In genomic region chr4:138304340-138305104, GRCm38 (mm10) we compare ENCODE assay signal across 8 mouse cellular contexts. TPM values are rescaled to one million over a fixed set of nuclear protein-coding genes. Genes with fewer than 3 reads are reported as not detected.
DNase-seq lines count a peak whose midpoint lies in the region; ATAC-seq and TF ChIP-seq lines count a peak whose summit lies in the region.

Gene Ddost (plus strand): TSS chr4:138304730.

- 0 out of 2 replicates have a peak, but pooled peaks have one; percentile 3 for TF ChIP-seq EP300 in liver, embryonic 14.5 days (IDR thresholded peaks at IDR 0.05; ENCODE audit: low read depth)
- TF ChIP-seq EP300 in stomach, postnatal 0 days (optimal IDR thresholded peaks at IDR 0.05), result no peak

- H3K9me3 ChIP-seq in forebrain, embryonic 10.5 days, result peaks cover 4% of the 10 kb centered on the region; the same call in 1 of the 2 replicates
- no peaks in the 10 kb centered on the region for H3K9me3 ChIP-seq in heart, embryonic 15.5 days (replicated peaks)
- H3K9me3 ChIP-seq in liver, embryonic 14.5 days (ENCODE audit: control insufficient read depth, low read length), result no peaks in the 10 kb centered on the region
- H3K9me3 ChIP-seq in neural tube, embryonic 11.5 days (ENCODE audit: control insufficient read depth, low read length), result no peaks in the 10 kb centered on the region
- no peaks in the 10 kb centered on the region for H3K9me3 ChIP-seq in stomach, postnatal 0 days (ENCODE audit: control insufficient read depth, low read length)

- H3K36me3 ChIP-seq in forebrain, embryonic 10.5 days (replicated peaks), result peaks cover 33% of the 10 kb centered on the region
- H3K36me3 ChIP-seq in heart, embryonic 15.5 days, result peaks cover 16% of the 10 kb centered on the region
- peaks cover 13% of the 10 kb centered on the region for H3K36me3 ChIP-seq in liver, embryonic 14.5 days (replicated peaks; ENCODE audit: control insufficient read depth, insufficient read depth, low read depth)
- peaks cover 5% of the 10 kb centered on the region; the same call in 1 of the 2 replicates for H3K36me3 ChIP-seq in neural tube, embryonic 11.5 days (ENCODE audit: control insufficient read depth, insufficient read depth, low read length)
- peaks cover 2% of the 10 kb centered on the region; the same call in 1 of the 2 replicates for H3K36me3 ChIP-seq in stomach, postnatal 0 days (ENCODE audit: control insufficient read depth, insufficient read depth, low read length)

- H3K4me1 ChIP-seq in forebrain, embryonic 10.5 days, result peaks cover 27% of the 10 kb centered on the region
- peaks cover 18% of the 10 kb centered on the region for H3K4me1 ChIP-seq in heart, embryonic 15.5 days (replicated peaks)
- peaks cover 4 to 17% of the 10 kb centered on the region in 2 experiments for H3K4me1 ChIP-seq in liver, embryonic 14.5 days (replicated peaks; ENCODE audit: control insufficient read depth in 2 of 2, insufficient read depth in 2 of 2, low read length in 1 of 2)
- H3K4me1 ChIP-seq in neural tube, embryonic 11.5 days (ENCODE audit: control insufficient read depth, insufficient read depth, low read length), result peaks cover 14% of the 10 kb centered on the region
- 0 out of 2 replicates have a peak, but pooled peaks cover 4% of the 10 kb centered on the region for H3K4me1 ChIP-seq in stomach, postnatal 0 days (replicated peaks; ENCODE audit: control insufficient read depth, insufficient read depth)

- peak; percentile 94 for DNase-seq in CD8-positive naive resting alpha-beta T cell, adult 2 months (ENCODE audit: low read depth in 2 of 2, low spot score in 2 of 2)
- peak; percentile 97 for DNase-seq in c-Kit-positive CD71-negative TER-119-negative erythroid progenitor cells, embryonic 14.5 days (ENCODE audit: low read depth)
- DNase-seq in forebrain, embryonic 10.5 days (ENCODE audit: extremely low spot score, low spot score), result peak; percentile 99
- peak; percentile 100 for DNase-seq in kidney, postnatal 25 days
- peak; percentile 99 for DNase-seq in liver, embryonic 14.5 days (ENCODE audit: low read depth in 3 of 3, low spot score in 3 of 3)
- DNase-seq in neural tube, embryonic 11.5 days (ENCODE audit: low spot score), result peak; percentile 99
- peak; percentile 98 for DNase-seq in stomach, postnatal 0 days (ENCODE audit: low spot score)

- H3K27ac ChIP-seq in forebrain, embryonic 10.5 days, result peak within 1 kb of the TSS; percentile 93
- peak within 1 kb of the TSS; percentile 73 for H3K27ac ChIP-seq in heart, embryonic 15.5 days
- peak within 1 kb of the TSS; percentile 70 for H3K27ac ChIP-seq in liver, embryonic 14.5 days
- peak within 1 kb of the TSS; percentile 72 for H3K27ac ChIP-seq in neural tube, embryonic 11.5 days (ENCODE audit: low read depth, low read length)
- peak within 1 kb of the TSS; percentile 71 for H3K27ac ChIP-seq in stomach, postnatal 0 days (replicated peaks)

- H3K9ac ChIP-seq in heart, embryonic 15.5 days, result peak within 1 kb of the TSS; percentile 93
- peak within 1 kb of the TSS; percentile 90 for H3K9ac ChIP-seq in liver, embryonic 14.5 days (replicated peaks)
- peak within 1 kb of the TSS; percentile 88 for H3K9ac ChIP-seq in neural tube, embryonic 11.5 days (ENCODE audit: low read length)
- peak within 1 kb of the TSS; percentile 89 for H3K9ac ChIP-seq in stomach, postnatal 0 days (ENCODE audit: low read length)

- peak within 1 kb of the TSS; percentile 77 for H3K4me2 ChIP-seq in heart, embryonic 15.5 days
- peak within 1 kb of the TSS; percentile 82 for H3K4me2 ChIP-seq in liver, embryonic 14.5 days (ENCODE audit: low read depth)
- peak within 1 kb of the TSS; percentile 82 for H3K4me2 ChIP-seq in neural tube, embryonic 11.5 days (ENCODE audit: low read depth)
- peak within 1 kb of the TSS; percentile 67 for H3K4me2 ChIP-seq in stomach, postnatal 0 days (replicated peaks; ENCODE audit: low read depth)

- under 1% methylated on average over 64 of the region's 64 CpGs for WGBS in forebrain, embryonic 10.5 days
- WGBS in heart, embryonic 15.5 days, result under 1% methylated on average over 64 of the region's 64 CpGs
- under 1% methylated on average over 64 of the region's 64 CpGs for WGBS in liver, embryonic 14.5 days (ENCODE audit: insufficient replicate concordance)
- under 1% methylated on average over 58 of the region's 64 CpGs for WGBS in neural tube, embryonic 11.5 days
- under 1% methylated on average over 64 of the region's 64 CpGs for WGBS in stomach, postnatal 0 days

- H3K4me3 ChIP-seq in forebrain, embryonic 10.5 days, result peak within 1 kb of the TSS; percentile 98
- H3K4me3 ChIP-seq in heart, embryonic 15.5 days, result peak within 1 kb of the TSS; percentile 82
- peak within 1 kb of the TSS; percentile 92 to 93 for H3K4me3 ChIP-seq in liver, embryonic 14.5 days (ENCODE audit: insufficient read depth in 1 of 2, low read depth in 2 of 2, low read length in 2 of 2)
- H3K4me3 ChIP-seq in neural tube, embryonic 11.5 days (ENCODE audit: low read depth, low read length), result peak within 1 kb of the TSS; percentile 80
- H3K4me3 ChIP-seq in stomach, postnatal 0 days (ENCODE audit: low read depth, low read length), result peak within 1 kb of the TSS; percentile 89

- TF ChIP-seq CTCF in liver, embryonic 14.5 days (IDR thresholded peaks at IDR 0.05; ENCODE audit: low read depth), result no peak
- TF ChIP-seq CTCF in stomach, postnatal 0 days (IDR thresholded peaks at IDR 0.05; ENCODE audit: low read depth), result no peak; the same call in 1 of the 2 replicates

- peak; percentile 97 for ATAC-seq in heart, embryonic 15.5 days (replicated peaks; ENCODE audit: insufficient number of reproducible peaks, insufficient read depth, low FRiP score, low read depth)
- peak; percentile 98 for ATAC-seq in liver, embryonic 14.5 days (ENCODE audit: insufficient read depth)
- peak; percentile 99 for ATAC-seq in neural tube, embryonic 11.5 days (ENCODE audit: insufficient read depth, low FRiP score, low TSS enrichment)
- ATAC-seq in stomach, postnatal 0 days (ENCODE audit: low FRiP score, low TSS enrichment), result peak; percentile 98

- H3K27me3 ChIP-seq in forebrain, embryonic 10.5 days (ENCODE audit: poor library complexity, severe bottlenecking), result no peaks in the 10 kb centered on the region
- no peaks in the 10 kb centered on the region for H3K27me3 ChIP-seq in heart, embryonic 15.5 days
- H3K27me3 ChIP-seq in liver, embryonic 14.5 days (ENCODE audit: control insufficient read depth, insufficient read depth, low read length), result no peaks in the 10 kb centered on the region
- no peaks in the 10 kb centered on the region for H3K27me3 ChIP-seq in neural tube, embryonic 11.5 days (ENCODE audit: control insufficient read depth, insufficient read depth, low read length)
- H3K27me3 ChIP-seq in stomach, postnatal 0 days (ENCODE audit: control insufficient read depth, insufficient read depth, low read length), result no peaks in the 10 kb centered on the region

RNA-seq across cellular contexts. Expression of gene Ddost, which starts in this region (rescaled TPM):
- polyA plus RNA-seq in forebrain, embryonic 10.5 days (2016; fragmentation: Nextera tagmentation; extraction: Ambion mirVana), result 279 and 281 TPM in 2 replicates
- polyA plus RNA-seq in heart, embryonic 15.5 days (2015; fragmentation: Nextera tagmentation; extraction: Ambion mirVana), result 230 and 277 TPM in 2 replicates
- 83.1 and 91.7 TPM in 2 replicates for polyA plus RNA-seq in liver, embryonic 14.5 days (2012; rRNA removed)
- polyA plus RNA-seq in liver, embryonic 14.5 days (2014; fragmentation: Nextera tagmentation; extraction: Ambion mirVana), result 135 and 141 TPM in 2 replicates
- polyA plus RNA-seq in neural tube, embryonic 11.5 days (2014; fragmentation: Nextera tagmentation; extraction: Ambion mirVana), result 231 and 247 TPM in 2 replicates
- polyA plus RNA-seq in stomach, postnatal 0 days (2015; fragmentation: Nextera tagmentation; extraction: Ambion mirVana), result 253 and 258 TPM in 2 replicates

Comparison
In these comparisons a context has a peak if more than half of its experiments do, and no peak if none do; other contexts are left out.
1. Peak in every context shown above with its lines: DNase-seq, ATAC-seq, H3K4me3 ChIP-seq and H3K27ac ChIP-seq.